Mouse (Mus musculus): ENCODE data around the gene Gm20388.
A peak's percentile ranks its signal among the peaks of the same experiment; 100 is the strongest.

- no peak for TF ChIP-seq CTCF (IDR thresholded peaks at IDR 0.05; ENCODE audit: control insufficient read depth, insufficient read depth, low read length)
- peak; percentile 70; the same call in 1 of the 2 replicates for TF ChIP-seq POLR2A (IDR thresholded peaks at IDR 0.05; ENCODE audit: borderline replicate concordance, control insufficient read depth, low read depth, low read length)
Measured at GRCm38 (mm10) chr8:119861706-119862389, 48.8 kb upstream of the Gm20388 start, which contains the start of gene Klhl36.

All from bone marrow, adult 2 months (tissue).